Mouse (Mus musculus): ENCODE data around the gene Mrps12. TPM values are rescaled to one million over a fixed set of nuclear protein-coding genes. Genes with fewer than 3 reads are reported as not detected.

Mrps12 gene
- total RNA-seq, 2 experiments from 2014 or later, result 53.9 to 54.7 TPM

Other genes with a start within 250 kb of the Mrps12 start
- gene Ifnl2, start 231.4 kb downstream of the Mrps12 start, total RNA-seq (2021), result not detected
- gene Ifnl3, start 219.0 kb downstream of the Mrps12 start, total RNA-seq (2021), result not detected
- not detected for gene Sycn, start 200.9 kb downstream of the Mrps12 start, total RNA-seq (2021)
- under 1 TPM in 1 of 2 experiments, not detected in 1; 0.21 TPM for gene Nccrp1, start 194.6 kb downstream of the Mrps12 start, total RNA-seq (2021)
- 10 to 100 TPM; 55.9 to 58.4 TPM for gene Samd4b, start 143.7 kb downstream of the Mrps12 start, total RNA-seq (2021)
- gene Pak4, start 143.6 kb downstream of the Mrps12 start, total RNA-seq (2021), result 1 to 10 TPM; 7.7 to 8.2 TPM
- 1 to 10 TPM in 1 of 2 experiments, under 1 TPM in 1; 0.55 to 1.8 TPM for gene Acp7, start 110.5 kb downstream of the Mrps12 start, total RNA-seq (2021)
- gene Fbxo27, start 49.0 kb downstream of the Mrps12 start, total RNA-seq (2021), result 10 to 100 TPM; 16.0 to 19.8 TPM
- 1 to 10 TPM; 1.5 to 2.5 TPM for gene Fbxo17, start 25.0 kb downstream of the Mrps12 start, total RNA-seq (2021)
- 10 to 100 TPM; 15.6 to 16.0 TPM for gene Sars2, start 172 bp upstream of the Mrps12 start, total RNA-seq (2021)
- 1 to 10 TPM in 1 of 2 experiments, under 1 TPM in 1; 0.45 to 1.4 TPM for gene Ccer2, start 14.4 kb upstream of the Mrps12 start, total RNA-seq (2021)
- 100 to 1,000 TPM; 131 to 154 TPM for gene Sirt2, start 24.9 kb upstream of the Mrps12 start, total RNA-seq (2021)
- gene Nfkbib, start 25.7 kb upstream of the Mrps12 start, total RNA-seq (2021), result 10 to 100 TPM; 34.7 to 39.6 TPM
- gene Rinl, start 47.1 kb upstream of the Mrps12 start, total RNA-seq (2021), result 1 to 10 TPM in 1 of 2 experiments, under 1 TPM in 1; 0.83 to 3.5 TPM
- 100 to 1,000 TPM; 459 to 475 TPM for gene Hnrnpl, start 66.7 kb upstream of the Mrps12 start, total RNA-seq (2021)
- 10 to 100 TPM; 40.8 to 43.3 TPM for gene Ech1, start 83.4 kb upstream of the Mrps12 start, total RNA-seq (2021)
- gene Lgals4, start 92.0 kb upstream of the Mrps12 start, total RNA-seq (2021), result 1 to 10 TPM; 2.4 to 2.7 TPM
- 1 to 10 TPM in 1 of 2 experiments, not detected in 1; 1.6 TPM for gene Lgals7, start 122.0 kb upstream of the Mrps12 start, total RNA-seq (2021)
- under 1 TPM; 0.53 to 0.69 TPM for gene Capn12, start 139.6 kb upstream of the Mrps12 start, total RNA-seq (2021)
- 100 to 1,000 TPM; 151 to 160 TPM for gene Actn4, start 220.5 kb upstream of the Mrps12 start, total RNA-seq (2021)
- gene Eif3k, start 240.0 kb upstream of the Mrps12 start, total RNA-seq (2021), result 100 to 1,000 TPM; 171 to 178 TPM
- 1 to 10 TPM; 5.8 to 6.0 TPM for gene Map4k1, start 240.2 kb upstream of the Mrps12 start, total RNA-seq (2021)